Mouse (Mus musculus) embryonic facial prominence, embryonic 10.5 days (tissue): ENCODE measurements at regions not wholly inside any gene's neighbourhood (a gene's known extent, or its start where the extent isn't known, plus 50 kb on each side); places are given as distances from the start of the nearest gene placed in this dataset.

Experiments used
- DNase-seq: peaks from one replicate; pipeline ENCODE4 v3.0.0-alpha.2; 2017; ENCODE audit warnings: low spot score
- H3K27ac ChIP-seq: fragments of 300-500 bp; sonication (generic); replicated peaks from 2 replicates; pipeline ENCODE4 v1.5.1; 2016; ENCODE audit warnings: mild to moderate bottlenecking
- H3K27me3 ChIP-seq: fragments of 300-500 bp; sonication (generic); replicated peaks from 2 replicates; pipeline ENCODE4 v1.6.1; 2016; ENCODE audit warnings: low read depth, mild to moderate bottlenecking; ENCODE audit not compliant: poor library complexity, severe bottlenecking
- H3K36me3 ChIP-seq: fragments of 300-500 bp; sonication (generic); replicated peaks from 2 replicates; pipeline ENCODE4 v1.6.1; 2016; ENCODE audit warnings: mild to moderate bottlenecking, moderate library complexity
- H3K4me1 ChIP-seq: fragments of 300-500 bp; sonication (generic); 2 replicates; pipeline ENCODE4 v1.6.1; 2016
- H3K4me3 ChIP-seq: fragments of 300-500 bp; sonication (generic); 2 replicates; pipeline ENCODE4 v1.5.1; 2016; ENCODE audit warnings: mild to moderate bottlenecking, moderate library complexity
- H3K9me3 ChIP-seq: fragments of 300-500 bp; sonication (generic); 2 replicates; pipeline ENCODE4 v1.6.1; 2016; ENCODE audit warnings: mild to moderate bottlenecking
- WGBS: fragments of 180-500 bp; shearing (Covaris S2); methylation state at CpG from one replicate; pipeline ENCODE4 v1.1.7; 2016; 5-methylcytosine and 5-hydroxymethylcytosine counted together

- H3K9me3 ChIP-seq, result no peaks in the 10 kb centered on the region
- no peaks in the 10 kb centered on the region for H3K36me3 ChIP-seq
- H3K4me3 ChIP-seq, result peak overlapping the region; percentile 46
- DNase-seq, result peak; percentile 84
- peak overlapping the region; percentile 77 for H3K27ac ChIP-seq
- H3K27me3 ChIP-seq, result 0 out of 2 replicates have a peak, but pooled peaks cover 9% of the 10 kb centered on the region
- peaks cover 34% of the 10 kb centered on the region for H3K4me1 ChIP-seq
- WGBS, result 24% methylated on average over 22 of the region's 22 CpGs
Observed at GRCm38 (mm10) chr17:45251034-45251730, 182.4 kb downstream of the Cdc5l start.

- 75% methylated on average over 10 of the region's 10 CpGs for WGBS
- 0 out of 2 replicates have a peak, but pooled peaks cover 9% of the 10 kb centered on the region for H3K27me3 ChIP-seq
- H3K4me1 ChIP-seq, result peaks cover 34% of the 10 kb centered on the region
- no peaks in the 10 kb centered on the region for H3K36me3 ChIP-seq
- H3K4me3 ChIP-seq, result no peak overlapping the region
- H3K27ac ChIP-seq, result no peak overlapping the region
- no peaks in the 10 kb centered on the region for H3K9me3 ChIP-seq
- no peak for DNase-seq
Observed at GRCm38 (mm10) chr17:45250450-45250849, 183.1 kb downstream of the Cdc5l start.

GRCm38 (mm10) chr17:45247142-45248137 is 186.1 kb downstream of the Cdc5l start:
- no peak for DNase-seq
- no peak overlapping the region for H3K27ac ChIP-seq
- peaks cover 46% of the 10 kb centered on the region for H3K4me1 ChIP-seq
- H3K27me3 ChIP-seq, result 0 out of 2 replicates have a peak, but pooled peaks cover 10% of the 10 kb centered on the region
- H3K9me3 ChIP-seq, result no peaks in the 10 kb centered on the region
- no peak overlapping the region for H3K4me3 ChIP-seq
- H3K36me3 ChIP-seq, result no peaks in the 10 kb centered on the region
- 83% methylated on average over 29 of the region's 29 CpGs for WGBS

GRCm38 (mm10) chr17:45244870-45245269 is 188.7 kb downstream of the Cdc5l start:
- Histone ChIP-seq H3K4me3 (no peak overlapping the region), H3K27ac (peak overlapping the region; percentile 44; the same call in 1 of the 2 replicates), H3K4me1 (peaks cover 40% of the 10 kb centered on the region), H3K36me3 (no peaks in the 10 kb centered on the region), H3K27me3 (peaks cover 12% of the 10 kb centered on the region; the same call in 1 of the 2 replicates), H3K9me3 (no peaks in the 10 kb centered on the region)
- DNase-seq, result no peak
- 87% methylated on average over 10 of the region's 10 CpGs for WGBS

- Histone ChIP-seq H3K9me3 (no peaks in the 10 kb centered on the region), H3K27ac (peak overlapping the region; percentile 64), H3K27me3 (peaks cover 12% of the 10 kb centered on the region; the same call in 1 of the 2 replicates), H3K36me3 (no peaks in the 10 kb centered on the region), H3K4me1 (peaks cover 40% of the 10 kb centered on the region), H3K4me3 (no peak overlapping the region)
- peak; percentile 51 for DNase-seq
- 52% methylated on average over 7 of the region's 7 CpGs for WGBS
Observed at GRCm38 (mm10) chr17:45243103-45243502, 190.4 kb downstream of the Cdc5l start.

GRCm38 (mm10) chr17:45242076-45242475 is 191.5 kb downstream of the Cdc5l start:
- Histone ChIP-seq H3K36me3 (no peaks in the 10 kb centered on the region), H3K4me1 (peaks cover 30% of the 10 kb centered on the region), H3K27ac (0 out of 2 replicates have a peak overlapping the region, but pooled peaks have one; percentile 64), H3K9me3 (peaks cover 3% of the 10 kb centered on the region; the same call in 1 of the 2 replicates), H3K4me3 (no peak overlapping the region), H3K27me3 (peaks cover 12% of the 10 kb centered on the region; the same call in 1 of the 2 replicates)
- WGBS, result 90% methylated on average over 6 of the region's 6 CpGs
- no peak for DNase-seq

- 34% methylated on average over 7 of the region's 7 CpGs for WGBS
- no peak overlapping the region for H3K4me3 ChIP-seq
- no peak overlapping the region; the same call in 1 of the 2 replicates for H3K27ac ChIP-seq
- H3K36me3 ChIP-seq, result no peaks in the 10 kb centered on the region
- no peak for DNase-seq
- peaks cover 11% of the 10 kb centered on the region for H3K9me3 ChIP-seq
- H3K27me3 ChIP-seq, result peaks cover 12% of the 10 kb centered on the region; the same call in 1 of the 2 replicates
- H3K4me1 ChIP-seq, result peaks cover 29% of the 10 kb centered on the region
Observed at GRCm38 (mm10) chr17:45240963-45241543, 192.5 kb downstream of the Cdc5l start.

- Histone ChIP-seq H3K27me3 (peaks cover 12% of the 10 kb centered on the region; the same call in 1 of the 2 replicates), H3K9me3 (peaks cover 11% of the 10 kb centered on the region), H3K36me3 (no peaks in the 10 kb centered on the region), H3K27ac (no peak overlapping the region), H3K4me3 (no peak overlapping the region), H3K4me1 (peaks cover 29% of the 10 kb centered on the region)
- 71% methylated on average over 6 of the region's 6 CpGs for WGBS
- DNase-seq, result no peak
Observed at GRCm38 (mm10) chr17:45240545-45240944, 193.0 kb downstream of the Cdc5l start.

GRCm38 (mm10) chr17:45237246-45237645 is 196.3 kb downstream of the Cdc5l start:
- no peaks in the 10 kb centered on the region for H3K36me3 ChIP-seq
- WGBS, result 79% methylated on average over 1 of the region's 1 CpGs
- peaks cover 29% of the 10 kb centered on the region for H3K4me1 ChIP-seq
- no peak overlapping the region for H3K4me3 ChIP-seq
- peaks cover 13% of the 10 kb centered on the region for H3K27me3 ChIP-seq
- peaks cover 11% of the 10 kb centered on the region for H3K9me3 ChIP-seq
- no peak overlapping the region for H3K27ac ChIP-seq
- no peak for DNase-seq

- Histone ChIP-seq H3K36me3 (no peaks in the 10 kb centered on the region), H3K27ac (no peak overlapping the region), H3K27me3 (peaks cover 7% of the 10 kb centered on the region), H3K4me1 (peaks cover 28% of the 10 kb centered on the region), H3K4me3 (no peak overlapping the region), H3K9me3 (peaks cover 11% of the 10 kb centered on the region)
- WGBS, result 83% methylated on average over 7 of the region's 7 CpGs
- no peak for DNase-seq
Observed at GRCm38 (mm10) chr17:45235401-45235800, 198.1 kb downstream of the Cdc5l start.

- no peak for DNase-seq
- Histone ChIP-seq H3K4me3 (no peak overlapping the region), H3K27ac (no peak overlapping the region), H3K4me1 (peaks cover 50% of the 10 kb centered on the region), H3K27me3 (peaks cover 7% of the 10 kb centered on the region), H3K9me3 (peaks cover 11% of the 10 kb centered on the region), H3K36me3 (no peaks in the 10 kb centered on the region)
- 46% methylated on average over 5 of the region's 5 CpGs for whole genome bisulfite sequencing
Observed at GRCm38 (mm10) chr17:45232874-45233273, 200.7 kb downstream of the Cdc5l start.

- 7% methylated on average over 1 of the region's 1 CpGs for WGBS
- 0 out of 2 replicates have a peak, but pooled peaks cover 3% of the 10 kb centered on the region for H3K27me3 ChIP-seq
- peak overlapping the region; percentile 74 for H3K27ac ChIP-seq
- no peak overlapping the region for H3K4me3 ChIP-seq
- peak; percentile 43 for DNase-seq
- peaks cover 58% of the 10 kb centered on the region for H3K4me1 ChIP-seq
- no peaks in the 10 kb centered on the region for H3K36me3 ChIP-seq
- H3K9me3 ChIP-seq, result no peaks in the 10 kb centered on the region
Observed at GRCm38 (mm10) chr17:45227190-45227589, 206.3 kb downstream of the Cdc5l start.
